Mouse (Mus musculus) liver, postnatal 0 days (tissue): Measurements from ENCODE around the gene Arl6ip5.

Experiments used
- CTCF ChIP-seq: sonication (generic); IDR thresholded peaks from 2 replicates; pipeline ENCODE4 v1.5.1; 2016; ENCODE audit warnings: antibody characterized with exemption, low read depth
- EP300 ChIP-seq: IDR thresholded peaks from 2 replicates; pipeline ENCODE4 v1.6.1; 2016; ENCODE audit warnings: antibody characterized with exemption, low read depth, mild to moderate bottlenecking

GRCm38 (mm10) chr6:97272349-97272748 is 61.9 kb downstream of the Arl6ip5 start:
- TF ChIP-seq CTCF (no peak), EP300 (no peak)
